Mouse (Mus musculus): ENCODE results near the gene Fam168a. TPM values are rescaled to one million over a fixed set of nuclear protein-coding genes. Genes with fewer than 3 reads are reported as not detected.
A peak's percentile ranks its signal among the peaks of the same experiment; 100 is the strongest.

Fam168a gene
- total RNA-seq, 2 experiments from 2014 or later, result 11.9 to 31.4 TPM

- no peak for ATAC-seq (replicated peaks; ENCODE audit: low FRiP score, poor library complexity, severe bottlenecking)
These were observed 63.2 kb downstream of the Fam168a start for GRCm38 (mm10) chr7:100769534-100770083.

GRCm38 (mm10) chr7:100770669-100771341 is 64.4 kb downstream of the Fam168a start:
- no peak for ATAC-seq (replicated peaks; ENCODE audit: low FRiP score, poor library complexity, severe bottlenecking)

- ATAC-seq (replicated peaks; ENCODE audit: low FRiP score, poor library complexity, severe bottlenecking), result no peak
These were observed 67.8 kb downstream of the Fam168a start for GRCm38 (mm10) chr7:100774189-100774588.

- ATAC-seq (replicated peaks; ENCODE audit: low FRiP score, poor library complexity, severe bottlenecking), result no peak
These were observed 69.4 kb downstream of the Fam168a start for GRCm38 (mm10) chr7:100775810-100776209.

GRCm38 (mm10) chr7:100780192-100780591 is 73.8 kb downstream of the Fam168a start:
- ATAC-seq (replicated peaks; ENCODE audit: low FRiP score, poor library complexity, severe bottlenecking), result peak; percentile 63

GRCm38 (mm10) chr7:100784650-100785049 is 78.2 kb downstream of the Fam168a start:
- no peak for ATAC-seq (replicated peaks; ENCODE audit: low FRiP score, poor library complexity, severe bottlenecking)

- no peak for ATAC-seq (replicated peaks; ENCODE audit: low FRiP score, poor library complexity, severe bottlenecking)
These were observed 79.0 kb downstream of the Fam168a start for GRCm38 (mm10) chr7:100785426-100785825.

- peak; percentile 94 for ATAC-seq (replicated peaks; ENCODE audit: low FRiP score, poor library complexity, severe bottlenecking)
These were observed 79.6 kb downstream of the Fam168a start for GRCm38 (mm10) chr7:100786078-100786477.

GRCm38 (mm10) chr7:100788291-100788690 is 81.9 kb downstream of the Fam168a start:
- ATAC-seq (replicated peaks; ENCODE audit: low FRiP score, poor library complexity, severe bottlenecking), result no peak

- peak; percentile 92 for ATAC-seq (replicated peaks; ENCODE audit: low FRiP score, poor library complexity, severe bottlenecking)
These were observed 92.4 kb downstream of the Fam168a start for GRCm38 (mm10) chr7:100798810-100799209.

- ATAC-seq (replicated peaks; ENCODE audit: low FRiP score, poor library complexity, severe bottlenecking), result no peak
These were observed 99.0 kb downstream of the Fam168a start for GRCm38 (mm10) chr7:100805391-100805790.

GRCm38 (mm10) chr7:100811912-100812311 is 105.5 kb downstream of the Fam168a start:
- no peak for ATAC-seq (replicated peaks; ENCODE audit: low FRiP score, poor library complexity, severe bottlenecking)

GRCm38 (mm10) chr7:100812641-100813040 is 106.2 kb downstream of the Fam168a start:
- ATAC-seq (replicated peaks; ENCODE audit: low FRiP score, poor library complexity, severe bottlenecking), result no peak

GRCm38 (mm10) chr7:100815900-100816570 is 109.6 kb downstream of the Fam168a start:
- no peak for ATAC-seq (replicated peaks; ENCODE audit: low FRiP score, poor library complexity, severe bottlenecking)

GRCm38 (mm10) chr7:100816759-100817441 is 110.5 kb downstream of the Fam168a start:
- no peak for ATAC-seq (replicated peaks; ENCODE audit: low FRiP score, poor library complexity, severe bottlenecking)

GRCm38 (mm10) chr7:100817442-100817760 is 111.0 kb downstream of the Fam168a start:
- no peak for ATAC-seq (replicated peaks; ENCODE audit: low FRiP score, poor library complexity, severe bottlenecking)

- no peak for ATAC-seq (replicated peaks; ENCODE audit: low FRiP score, poor library complexity, severe bottlenecking)
These were observed 112.1 kb downstream of the Fam168a start for GRCm38 (mm10) chr7:100818401-100819064.

- ATAC-seq (replicated peaks; ENCODE audit: low FRiP score, poor library complexity, severe bottlenecking), result no peak
These were observed 118.2 kb downstream of the Fam168a start for GRCm38 (mm10) chr7:100824661-100825060.

- ATAC-seq (replicated peaks; ENCODE audit: low FRiP score, poor library complexity, severe bottlenecking), result no peak
These were observed 122.1 kb downstream of the Fam168a start for GRCm38 (mm10) chr7:100828549-100828948.

GRCm38 (mm10) chr7:100833859-100834258 is 127.4 kb downstream of the Fam168a start:
- no peak for ATAC-seq (replicated peaks; ENCODE audit: low FRiP score, poor library complexity, severe bottlenecking)

Measured in erythroid progenitor cell, adult 5-6 weeks (primary cell).